ENCODE assay signal across 21 mouse cellular contexts in the genomic region with DNA sequence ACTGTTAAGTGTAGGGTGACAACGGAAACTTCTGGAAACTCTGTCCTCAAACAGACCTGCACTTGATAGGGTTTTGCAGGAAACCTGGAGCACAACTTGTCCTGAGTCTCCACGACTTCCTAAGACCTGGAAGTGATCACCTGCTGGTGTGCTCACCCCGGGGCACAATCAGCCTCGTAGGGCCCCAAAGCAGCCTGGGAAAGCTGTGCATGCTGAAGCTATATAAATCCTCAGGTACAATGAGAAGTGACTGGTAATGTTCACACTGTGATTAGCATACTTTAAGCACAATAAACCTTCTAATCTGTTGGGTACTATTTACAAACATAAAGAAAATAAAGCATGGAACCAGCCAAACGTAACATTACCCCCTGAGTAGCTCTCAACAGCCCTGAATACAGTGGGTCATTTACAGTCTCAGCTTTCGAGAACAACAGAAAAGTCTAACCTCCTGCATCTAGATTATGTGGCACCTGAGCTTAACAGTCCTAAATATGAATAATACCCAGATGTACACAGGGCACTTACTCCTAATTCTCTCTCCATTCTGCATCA. TPM values are rescaled to one million over a fixed set of nuclear protein-coding genes. Genes with fewer than 3 reads are reported as not detected.
"Had no signal": no experiment of that assay in that cellular context is flagged by ENCODE, and none has a peak within 500 bp of the region (broad histone marks: within the 10 kb centered on the region; RNA-seq: fewer than 3 reads in every experiment).

No protein-coding gene starts in this region.

- H3K9me3 ChIP-seq: liver, embryonic 13.5 days had no signal

- H3K9ac ChIP-seq: liver, embryonic 13.5 days had no signal

- H3K4me2 ChIP-seq: liver, embryonic 13.5 days; midbrain, embryonic 11.5 days had no signal

- H3K4me3 ChIP-seq: liver, embryonic 13.5 days had no signal

- DNase-seq: kidney, postnatal 10 days; left cerebral cortex, postnatal 4 days; liver, embryonic 13.5 days; lung, adult 2 months; lung, postnatal 14 days; lung, postnatal 4 days; midbrain, embryonic 14.5 days; right cerebral cortex, adult 18-20 months; right cerebral cortex, postnatal 14 days; right cerebral cortex, postnatal 4 days; thymus, adult 2 months; thymus, postnatal 14 days; thymus, postnatal 4 days had no signal

- ATAC-seq: hindbrain, postnatal 0 days; inflammation-experienced regulatory T-cells, adult 6 months; intestine, embryonic 16.5 days had no signal

- H3K27me3 ChIP-seq: liver, embryonic 13.5 days had no signal

- H3K27ac ChIP-seq: hindbrain, postnatal 0 days; liver, embryonic 13.5 days; stomach, postnatal 0 days had no signal

- H3K4me1 ChIP-seq: liver, embryonic 13.5 days had no signal

- H3K36me3 ChIP-seq: liver, embryonic 13.5 days had no signal

RNA-seq across cellular contexts. Expression of a gene that starts 54.4 kb away (rescaled TPM):
- total RNA-seq: liver, adult 2 months; megakaryocyte progenitor cell, adult 5-6 weeks; megakaryocyte-erythroid progenitor cell, adult 5-6 weeks had no signal
- polyA plus RNA-seq: inflammation-experienced regulatory T-cells, adult 6 months; liver, adult 2 months had no signal
